Mouse (Mus musculus) lung, embryonic 16.5 days (tissue): Measurements from ENCODE around the gene Mrps18a. TPM values are rescaled to one million over a fixed set of nuclear protein-coding genes. Genes with fewer than 3 reads are reported as not detected.

Experiments
- ATAC-seq: fragments of 200-750 bp; cut with Nextera tagmentation; 2 replicates; pipeline ENCODE4 v1.8.0; 2017; ENCODE audit warnings: low read depth, mild to moderate bottlenecking, moderate library complexity
- H3K27ac ChIP-seq: fragments of 300-500 bp; sonication (generic); 2 replicates; pipeline ENCODE4 v1.5.1; 2014; ENCODE audit warnings: mild to moderate bottlenecking, control low read depth, low read length
- H3K27me3 ChIP-seq: fragments of 300-500 bp; sonication (generic); 2 replicates; pipeline ENCODE4 v1.6.1; 2014; ENCODE audit warnings: low read depth, low read length, mixed read lengths; ENCODE audit not compliant: control insufficient read depth, insufficient read depth
- H3K36me3 ChIP-seq: fragments of 300-500 bp; sonication (generic); 2 replicates; pipeline ENCODE4 v1.6.1; 2014; ENCODE audit warnings: low read length; ENCODE audit not compliant: control insufficient read depth, insufficient read depth
- H3K4me1 ChIP-seq: fragments of 300-500 bp; sonication (generic); replicated peaks from 2 replicates; pipeline ENCODE4 v1.6.1; 2014; ENCODE audit warnings: low read length, mixed read lengths; ENCODE audit not compliant: control insufficient read depth, insufficient read depth
- H3K4me2 ChIP-seq: fragments of 300-500 bp; sonication (generic); 2 replicates; pipeline ENCODE4 v1.6.1; 2014; ENCODE audit warnings: low read depth, low read length, control low read depth
- H3K4me3 ChIP-seq: fragments of 300-500 bp; sonication (generic); 2 replicates; pipeline ENCODE4 v1.5.1; 2014; ENCODE audit warnings: mild to moderate bottlenecking, low read length, control low read depth
- H3K9ac ChIP-seq: fragments of 300-500 bp; sonication (generic); 2 replicates; pipeline ENCODE4 v1.6.1; 2014; ENCODE audit warnings: low read length, control low read depth
- H3K9me3 ChIP-seq: fragments of 300-500 bp; sonication (generic); 2 replicates; pipeline ENCODE4 v1.6.1; 2016; ENCODE audit warnings: low read length; ENCODE audit not compliant: control insufficient read depth
- WGBS: fragments of 180-500 bp; shearing (Covaris S2); extraction: QIAGEN DNeasy Blood & Tissue Kit; methylation state at CpG from one replicate; pipeline ENCODE4 v1.1.7; 2014; 5-methylcytosine and 5-hydroxymethylcytosine counted together
- polyA plus RNA-seq: library from polyadenylated mRNA; unstranded; fragments of >200 nt; fragmentation: Nextera tagmentation; extraction: Ambion mirVana; gene quantifications from 2 replicates; pipeline ENCODE4 v1.2.1, GENCODE M21; 2015

Mrps18a gene
- polyA plus RNA-seq: 134 and 138 TPM in 2 replicates

DNA sequence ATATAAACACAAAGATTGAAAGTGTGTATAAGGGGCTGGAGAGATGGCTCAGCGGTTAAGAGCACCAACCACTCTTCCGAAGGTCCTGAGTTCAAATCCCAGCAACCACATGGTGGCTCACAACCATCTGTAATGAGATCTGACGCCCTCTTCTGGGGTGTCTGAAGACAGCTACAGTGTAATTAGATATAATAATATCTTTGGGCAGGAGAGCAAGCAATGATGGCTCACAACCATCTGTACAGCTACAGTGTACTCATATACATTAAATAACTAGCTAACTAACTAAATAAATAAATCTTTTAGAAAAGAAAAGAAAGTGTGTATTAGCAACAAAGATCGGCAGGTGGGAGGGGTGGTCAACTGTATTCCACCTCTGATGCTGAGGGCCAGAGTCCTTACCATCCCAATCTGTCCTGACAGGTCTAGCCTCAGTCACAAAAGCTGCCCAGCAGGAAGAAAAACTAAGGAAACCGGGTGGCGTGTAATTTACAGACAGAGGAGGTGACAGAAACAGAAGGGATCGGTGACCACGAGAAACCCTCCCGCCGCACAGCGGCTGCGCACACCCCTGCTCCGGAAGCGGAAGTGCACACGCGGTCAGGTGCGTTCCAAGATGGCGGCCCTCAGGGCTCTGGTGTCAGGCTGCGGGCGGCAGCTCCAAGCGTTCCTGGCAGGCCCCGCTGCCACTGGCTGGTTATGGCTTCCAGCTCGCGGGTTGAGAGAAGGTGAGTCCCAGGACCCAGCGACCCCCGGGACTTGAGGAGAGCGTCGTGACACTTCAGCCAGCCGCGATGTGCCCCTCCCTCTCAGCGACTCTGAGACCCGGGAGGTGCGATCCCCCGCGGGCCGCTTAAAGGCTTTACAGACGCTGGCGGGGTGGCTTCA is at the start of gene Mrps18a:
Gene Mrps18a (plus strand): TSS at position 585 of the 888 bp plus-strand sequence.
- Histone ChIP-seq H3K27me3 (peaks cover 5% of the 10 kb centered on the region), H3K4me3 (peak within 1 kb of the TSS; percentile 76), H3K9me3 (no peaks in the 10 kb centered on the region), H3K36me3 (0 out of 2 replicates have a peak, but pooled peaks cover 2% of the 10 kb centered on the region), H3K4me1 (peaks cover 20% of the 10 kb centered on the region), H3K27ac (peak within 1 kb of the TSS; percentile 14), H3K9ac (peak within 1 kb of the TSS; percentile 74), H3K4me2 (peak within 1 kb of the TSS; percentile 75)
- WGBS: 4% methylated on average over 38 of the region's 38 CpGs
- ATAC-seq: peak; percentile 89

DNA sequence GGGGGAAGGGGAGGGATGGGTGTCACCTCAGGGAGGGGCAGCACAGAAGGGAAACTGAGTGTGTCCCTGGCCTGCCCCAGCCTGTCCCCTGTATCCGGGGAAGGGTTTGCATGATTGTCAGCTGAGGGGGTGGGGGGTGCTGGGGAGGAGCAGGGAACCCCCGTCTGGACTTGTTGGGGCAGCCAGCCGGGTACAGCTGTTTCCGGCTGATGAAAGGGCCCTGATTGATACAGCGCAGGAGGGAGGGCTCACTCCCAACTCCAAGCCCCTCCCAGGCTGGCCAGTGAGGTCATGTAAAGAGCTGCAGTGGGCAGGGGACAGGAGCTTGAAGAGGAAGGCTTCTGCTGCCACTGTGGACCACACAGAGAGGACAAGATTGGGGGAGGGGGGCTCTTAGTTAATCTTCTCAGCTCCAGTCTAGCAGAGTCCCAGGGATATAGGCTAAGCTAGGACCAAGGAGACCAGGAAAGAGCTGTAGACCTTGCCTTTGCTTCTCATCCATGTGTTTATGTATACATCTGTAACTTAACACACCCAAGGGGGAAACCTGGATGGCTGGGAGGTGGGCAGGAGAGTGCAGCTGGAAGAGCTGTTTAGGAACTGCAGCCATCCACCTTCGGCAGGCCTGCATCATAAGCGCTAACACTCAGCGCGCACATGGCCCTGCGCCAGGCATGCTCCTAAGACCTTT is 47.4 kb upstream of the Mrps18a start:
- H3K4me2 ChIP-seq: peak overlapping the region; percentile 33

DNA sequence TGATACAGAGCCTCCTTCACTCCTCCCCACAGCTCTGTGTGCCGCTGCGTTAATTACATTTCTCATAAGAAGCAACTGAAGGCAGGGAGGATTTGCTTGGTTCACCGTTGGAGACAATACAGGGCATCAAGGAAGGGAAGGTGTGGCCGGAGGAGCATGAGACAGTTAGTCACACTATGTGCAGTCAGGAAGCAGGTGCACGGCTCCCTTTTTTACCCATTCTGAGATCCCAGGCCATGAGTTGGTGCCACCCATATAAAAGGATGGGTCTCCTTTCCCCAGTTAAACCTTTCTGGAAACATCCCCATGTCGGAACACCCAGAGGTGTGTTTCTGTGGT is 46.8 kb upstream of the Mrps18a start:
- Histone ChIP-seq H3K27ac (peak overlapping the region; percentile 63; the same call in 1 of the 2 replicates), H3K9ac (no peak overlapping the region; the same call in 1 of the 2 replicates), H3K4me1 (peaks cover 22% of the 10 kb centered on the region), H3K36me3 (no peaks in the 10 kb centered on the region), H3K4me3 (no peak overlapping the region), H3K9me3 (no peaks in the 10 kb centered on the region), H3K4me2 (peak overlapping the region; percentile 33; the same call in 1 of the 2 replicates), H3K27me3 (no peaks in the 10 kb centered on the region)
- no peak for ATAC-seq
- WGBS: 41% methylated on average over 6 of the region's 6 CpGs

More for the DNA sequence above, 47.4 kb upstream of the Mrps18a start:
- no peaks in the 10 kb centered on the region for H3K9me3 ChIP-seq
- WGBS: 9% methylated on average over 10 of the region's 10 CpGs
- peak overlapping the region; percentile 63 for H3K27ac ChIP-seq
- H3K27me3 ChIP-seq: no peaks in the 10 kb centered on the region
- H3K36me3 ChIP-seq: no peaks in the 10 kb centered on the region
- peak overlapping the region; percentile 31; the same call in 1 of the 2 replicates for H3K9ac ChIP-seq
- H3K4me3 ChIP-seq: no peak overlapping the region
- peaks cover 22% of the 10 kb centered on the region for H3K4me1 ChIP-seq
- peak; percentile 96 for ATAC-seq

DNA sequence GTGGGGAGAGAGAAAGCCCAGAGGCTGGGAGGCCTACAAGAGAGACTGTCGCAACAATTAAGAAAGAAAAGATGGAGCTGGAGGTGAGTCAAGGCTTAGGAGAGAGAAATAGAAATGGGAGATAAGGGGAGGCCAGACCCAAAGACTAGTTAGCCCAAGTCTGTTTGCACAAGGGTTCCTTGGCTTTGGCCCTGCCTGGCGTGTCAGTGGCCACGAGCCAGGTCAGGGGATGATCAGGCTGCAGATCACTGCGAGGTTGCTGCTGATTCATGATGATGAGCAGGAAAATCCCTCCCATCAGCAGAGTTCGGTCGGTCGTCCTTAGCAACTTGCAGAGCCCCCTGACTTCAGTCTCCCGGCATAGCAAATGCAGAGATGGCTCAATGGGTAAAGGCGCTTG is 40.7 kb upstream of the Mrps18a start:
- H3K9ac ChIP-seq: no peak overlapping the region
- peaks cover 24% of the 10 kb centered on the region for H3K4me1 ChIP-seq
- H3K4me2 ChIP-seq: no peak overlapping the region
- H3K36me3 ChIP-seq: no peaks in the 10 kb centered on the region
- no peak overlapping the region for H3K27ac ChIP-seq
- no peak for ATAC-seq
- WGBS: 60% methylated on average over 9 of the region's 9 CpGs
- H3K9me3 ChIP-seq: no peaks in the 10 kb centered on the region
- H3K27me3 ChIP-seq: no peaks in the 10 kb centered on the region
- H3K4me3 ChIP-seq: no peak overlapping the region

DNA sequence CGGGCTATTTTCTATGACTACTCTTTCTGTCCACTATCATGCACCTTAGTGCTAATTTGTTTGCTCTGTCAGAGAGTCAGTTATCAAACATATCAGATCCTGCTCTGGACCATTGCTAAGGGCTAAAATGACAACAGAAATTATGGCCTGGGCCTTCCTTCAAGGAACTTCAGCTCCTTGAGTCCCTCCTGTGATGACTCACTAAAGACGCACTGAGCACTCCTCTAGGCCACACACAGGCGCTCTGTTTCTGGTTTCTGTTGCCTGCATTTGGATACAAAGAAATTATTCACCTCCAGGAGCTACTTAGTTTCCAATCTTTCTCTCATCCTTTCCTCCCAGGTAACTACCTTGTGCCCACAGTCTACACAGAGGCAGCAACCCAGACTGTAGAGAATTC is 39.3 kb upstream of the Mrps18a start:
- Histone ChIP-seq H3K4me3 (no peak overlapping the region), H3K4me2 (no peak overlapping the region), H3K9ac (no peak overlapping the region), H3K9me3 (no peaks in the 10 kb centered on the region), H3K4me1 (peaks cover 24% of the 10 kb centered on the region), H3K36me3 (no peaks in the 10 kb centered on the region), H3K27ac (no peak overlapping the region), H3K27me3 (no peaks in the 10 kb centered on the region)
- WGBS: 74% methylated on average over 3 of the region's 3 CpGs
- no peak for ATAC-seq

DNA sequence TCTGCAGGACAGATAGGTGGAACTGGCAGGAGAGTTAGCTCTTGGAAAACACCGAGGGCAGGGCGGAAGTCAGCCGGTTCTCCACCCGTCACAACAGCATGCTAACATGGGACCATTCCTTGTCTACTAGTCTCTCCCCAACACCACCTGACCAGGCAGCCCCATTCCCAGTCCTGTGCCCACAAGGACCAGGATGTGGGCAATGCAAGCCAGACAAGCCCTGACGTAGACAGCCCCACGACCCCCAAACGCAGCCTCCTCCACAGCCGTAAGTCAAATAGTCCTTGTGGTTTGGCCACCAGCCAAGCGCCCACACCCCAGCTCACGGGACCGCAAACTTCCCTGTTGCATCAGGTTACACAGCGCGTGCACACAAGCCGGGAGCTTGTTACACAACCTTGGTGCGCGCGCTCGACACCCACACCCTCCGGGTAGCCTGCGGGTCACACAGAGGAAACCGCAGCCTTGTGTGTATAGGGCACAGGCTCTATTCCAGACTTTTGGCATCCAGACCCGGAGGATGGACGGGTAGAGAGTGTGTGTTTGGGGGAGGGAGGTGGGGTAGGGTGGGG is 37.0 kb upstream of the Mrps18a start:
- peaks cover 24% of the 10 kb centered on the region for H3K4me1 ChIP-seq
- ATAC-seq: peak; percentile 84
- no peaks in the 10 kb centered on the region for H3K36me3 ChIP-seq
- no peaks in the 10 kb centered on the region for H3K9me3 ChIP-seq
- H3K4me2 ChIP-seq: peak overlapping the region; percentile 35
- peak overlapping the region; percentile 39; the same call in 1 of the 2 replicates for H3K9ac ChIP-seq
- H3K27ac ChIP-seq: peak overlapping the region; percentile 70
- H3K27me3 ChIP-seq: no peaks in the 10 kb centered on the region
- peak overlapping the region; percentile 21 for H3K4me3 ChIP-seq
- 10% methylated on average over 23 of the region's 23 CpGs for WGBS

DNA sequence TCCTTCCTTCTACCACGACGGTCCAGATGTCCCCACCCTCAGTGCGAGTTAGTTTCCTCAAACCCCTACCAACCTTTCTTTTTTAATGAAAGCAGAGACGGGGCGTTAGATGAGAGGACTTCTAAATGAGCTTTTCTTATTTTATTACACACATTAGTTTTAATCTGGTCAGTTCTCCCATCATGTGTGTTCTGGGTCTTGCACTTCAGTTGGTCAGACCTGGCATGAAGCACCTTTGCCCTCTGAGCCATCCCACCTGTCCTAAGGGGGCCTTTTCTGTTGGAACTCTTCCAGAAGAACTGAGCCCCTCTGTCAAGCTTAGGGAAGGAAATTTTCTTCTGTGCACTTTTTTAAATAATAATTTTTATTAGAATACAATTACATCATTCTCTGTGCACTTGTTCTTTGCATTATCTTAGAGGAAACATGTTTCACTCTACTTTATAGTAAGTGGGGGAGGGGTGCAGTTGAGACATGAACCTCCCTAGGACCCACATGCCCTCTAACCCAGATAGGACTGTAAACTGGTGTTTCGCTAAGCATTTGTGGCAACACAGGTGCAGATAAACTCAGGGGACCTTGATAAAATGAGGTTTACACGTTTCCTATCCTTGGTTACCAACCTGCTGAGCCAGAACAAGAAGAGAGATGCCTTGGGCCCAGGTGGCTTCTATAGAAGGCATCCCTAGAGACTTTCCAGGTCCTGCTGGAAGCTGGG is 36.2 kb upstream of the Mrps18a start:
- H3K4me1 ChIP-seq: peaks cover 23% of the 10 kb centered on the region
- H3K9ac ChIP-seq: peak overlapping the region; percentile 39; the same call in 1 of the 2 replicates
- WGBS: 25% methylated on average over 7 of the region's 7 CpGs
- H3K27ac ChIP-seq: peak overlapping the region; percentile 24; the same call in 1 of the 2 replicates
- H3K9me3 ChIP-seq: peaks cover 2% of the 10 kb centered on the region; the same call in 1 of the 2 replicates
- peak overlapping the region; percentile 35 for H3K4me2 ChIP-seq
- ATAC-seq: no peak
- H3K36me3 ChIP-seq: no peaks in the 10 kb centered on the region
- H3K27me3 ChIP-seq: no peaks in the 10 kb centered on the region
- peak overlapping the region; percentile 21 for H3K4me3 ChIP-seq

DNA sequence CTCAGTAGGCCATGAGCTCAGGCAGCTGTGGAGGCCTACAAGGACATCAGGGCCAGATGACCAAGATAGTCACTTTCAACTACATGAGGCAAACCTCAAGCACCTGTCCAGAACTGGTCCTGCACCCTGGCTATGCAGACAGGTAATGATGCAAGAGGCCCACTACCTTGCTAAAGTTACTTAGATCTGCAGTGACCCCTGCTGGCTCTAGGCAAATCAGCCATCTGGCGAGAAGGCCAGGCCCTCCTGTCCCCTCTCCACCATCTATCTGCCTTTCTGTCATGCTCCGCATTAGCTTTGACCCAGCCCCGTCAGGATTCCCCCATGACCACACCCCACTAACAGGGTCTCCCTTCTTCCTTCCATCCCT is 35.7 kb upstream of the Mrps18a start:
- no peak overlapping the region for H3K27ac ChIP-seq

More for the DNA sequence above, 35.7 kb upstream of the Mrps18a start:
- no peak; the same call in 1 of the 2 replicates for ATAC-seq
- Histone ChIP-seq H3K36me3 (no peaks in the 10 kb centered on the region), H3K4me2 (no peak overlapping the region), H3K9me3 (peaks cover 2% of the 10 kb centered on the region; the same call in 1 of the 2 replicates), H3K9ac (no peak overlapping the region), H3K4me3 (no peak overlapping the region), H3K4me1 (peaks cover 19% of the 10 kb centered on the region), H3K27me3 (no peaks in the 10 kb centered on the region)
- WGBS: 42% methylated on average over 3 of the region's 3 CpGs
